Mouse (Mus musculus) granulocyte monocyte progenitor cell, adult 5-6 weeks (primary cell): Measurements from ENCODE around the gene Bak1. TPM values are rescaled to one million over a fixed set of nuclear protein-coding genes. Genes with fewer than 3 reads are reported as not detected.

Source experiments
- ATAC-seq: replicated peaks from 2 replicates; pipeline ENCODE4 v1.8.0; 2016; ENCODE audit warnings: mild to moderate bottlenecking, moderate TSS enrichment, inconsistent platforms; ENCODE audit not compliant: poor library complexity, severe bottlenecking
- total RNA-seq, 2 experiments: library from RNA; stranded (forward) in 1 of 2; stranded (reverse) in 1 of 2; fragments of 200-712, 200-1000 nt in 1 of 2; fragments of >200 nt in 1 of 2; fragmentation: Nextera tagmentation in 1 of 2; gene quantifications; 2 replicates each; pipeline ENCODE4 v1.2.3; 2014 to 2017

Gene Bak1
- total RNA-seq (2014; fragmentation: Nextera tagmentation): 137 and 143 TPM in 2 replicates
- 55.9 and 59.2 TPM in 2 replicates for total RNA-seq (2017)

DNA sequence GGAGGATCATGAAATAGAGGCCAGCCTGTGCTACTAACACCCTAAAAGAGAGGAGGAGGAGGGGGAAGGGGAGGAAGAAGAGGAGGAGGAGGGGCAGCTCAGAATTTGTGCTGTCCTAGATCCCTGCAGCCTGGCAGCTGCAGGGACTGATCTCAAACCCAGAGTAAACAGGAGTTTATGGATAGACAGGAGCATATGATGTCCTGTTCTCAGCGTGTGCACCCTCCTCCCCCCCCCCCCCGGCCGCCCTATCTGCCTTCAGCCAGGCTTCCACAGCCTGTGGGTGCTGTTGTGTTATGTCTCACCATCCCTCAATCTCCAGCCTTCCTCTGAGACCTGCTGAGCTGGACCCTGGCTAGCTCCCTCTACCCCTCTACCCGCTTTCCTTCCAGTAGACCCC lies at the start of gene Bak1:
TSS of gene Bak1 (minus strand) at position 101 of the 400 bp plus-strand sequence.
- no peak for ATAC-seq

GRCm38 (mm10) chr17:27078499-27078898 lies 49.7 kb upstream of the Bak1 start:
- ATAC-seq: no peak

- no peak for ATAC-seq
These were observed 49.1 kb upstream of the Bak1 start for GRCm38 (mm10) chr17:27077920-27078319.

GRCm38 (mm10) chr17:27077133-27077532 lies 48.3 kb upstream of the Bak1 start:
- ATAC-seq: no peak

GRCm38 (mm10) chr17:27074849-27075745 lies 46.3 kb upstream of the Bak1 start:
- ATAC-seq: no peak

GRCm38 (mm10) chr17:27074236-27074635 lies 45.4 kb upstream of the Bak1 start:
- ATAC-seq: peak; percentile 75

DNA sequence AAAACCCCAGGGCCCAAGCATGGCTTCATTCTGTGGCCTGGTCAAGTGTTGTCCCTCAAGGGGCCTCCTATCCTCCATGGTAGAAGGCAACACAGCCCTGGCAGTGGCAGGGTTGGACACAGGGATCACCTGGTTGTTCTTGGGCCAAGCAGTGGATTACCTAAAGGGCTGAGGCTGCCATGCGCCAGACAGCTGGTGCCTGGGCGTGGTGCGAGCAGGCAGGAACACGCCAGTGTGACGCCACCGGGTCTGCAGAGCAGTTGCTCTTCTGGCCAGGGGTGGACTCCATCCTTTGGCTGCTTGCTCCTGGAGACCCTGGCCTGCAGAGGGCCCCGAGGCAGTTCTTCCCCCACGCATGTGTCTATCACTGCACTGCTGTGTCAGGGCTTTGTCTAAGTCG lies 45.0 kb upstream of the Bak1 start:
- ATAC-seq: no peak

DNA sequence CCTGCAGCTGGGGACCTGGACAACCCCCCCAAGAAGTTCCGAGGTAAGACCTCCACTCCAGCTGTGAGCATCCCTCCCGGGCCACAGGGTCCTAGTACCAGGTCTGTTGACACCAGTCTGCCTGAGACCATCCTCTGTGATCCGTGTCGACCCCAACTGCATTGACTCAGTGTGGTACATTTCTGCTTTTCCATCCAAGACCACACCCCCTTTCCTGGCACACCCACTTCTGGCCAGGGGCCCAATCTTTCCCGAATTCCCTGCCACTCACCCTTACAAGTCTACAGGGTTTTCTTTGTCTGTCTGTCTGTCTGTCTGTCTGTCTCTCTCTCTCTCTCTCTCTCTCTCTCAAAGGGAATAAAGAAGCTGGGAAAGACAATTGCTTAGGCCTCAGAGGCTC lies 44.3 kb upstream of the Bak1 start:
- ATAC-seq: no peak

DNA sequence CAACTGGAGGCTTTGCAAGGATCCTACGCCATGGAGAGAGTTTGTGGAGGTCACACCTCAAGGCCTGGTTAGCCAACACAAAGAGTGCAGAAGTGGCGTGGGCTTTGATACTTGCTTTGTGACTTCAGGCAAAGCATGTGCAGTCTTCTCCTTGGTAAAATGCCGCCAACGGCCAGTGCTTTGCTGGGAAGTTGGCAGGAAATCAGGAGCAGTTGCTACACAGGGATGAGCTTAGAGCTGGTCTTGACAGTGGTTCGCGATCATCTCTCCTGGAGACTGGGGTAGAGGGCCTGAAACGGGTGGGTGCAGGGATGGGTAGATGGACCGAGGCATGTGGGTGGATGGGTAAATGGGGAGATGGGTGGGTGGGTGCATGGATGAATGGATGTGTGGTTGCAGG lies 43.6 kb upstream of the Bak1 start:
- ATAC-seq: no peak

DNA sequence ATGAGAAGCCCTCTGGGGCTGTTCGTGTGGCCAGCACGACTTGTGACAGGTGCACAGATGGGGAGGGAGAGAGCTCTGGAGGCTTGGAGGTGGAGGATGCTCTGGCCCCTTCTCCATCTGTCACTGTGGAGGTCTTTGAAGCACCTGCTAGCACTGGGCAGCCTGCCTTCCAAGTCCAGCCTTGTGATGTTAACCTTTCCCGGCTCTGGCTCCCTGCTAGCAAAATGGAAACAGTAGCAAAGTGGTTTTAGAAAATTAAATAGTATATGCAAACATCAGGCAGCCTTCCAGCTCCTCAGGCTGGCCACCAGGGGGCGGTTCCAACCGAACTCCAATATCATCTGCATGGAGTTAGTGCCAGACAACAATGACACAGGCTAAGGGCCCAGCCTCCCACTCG lies 42.8 kb upstream of the Bak1 start:
- no peak; the same call in 1 of the 2 replicates for ATAC-seq

GRCm38 (mm10) chr17:27070913-27071312 lies 42.1 kb upstream of the Bak1 start:
- ATAC-seq: no peak

- ATAC-seq: no peak
These were observed 40.3 kb upstream of the Bak1 start for GRCm38 (mm10) chr17:27069071-27069470.

GRCm38 (mm10) chr17:27066065-27066464 lies 37.3 kb upstream of the Bak1 start:
- ATAC-seq: no peak

- ATAC-seq: no peak
These were observed 35.4 kb upstream of the Bak1 start for GRCm38 (mm10) chr17:27064195-27064594.

DNA sequence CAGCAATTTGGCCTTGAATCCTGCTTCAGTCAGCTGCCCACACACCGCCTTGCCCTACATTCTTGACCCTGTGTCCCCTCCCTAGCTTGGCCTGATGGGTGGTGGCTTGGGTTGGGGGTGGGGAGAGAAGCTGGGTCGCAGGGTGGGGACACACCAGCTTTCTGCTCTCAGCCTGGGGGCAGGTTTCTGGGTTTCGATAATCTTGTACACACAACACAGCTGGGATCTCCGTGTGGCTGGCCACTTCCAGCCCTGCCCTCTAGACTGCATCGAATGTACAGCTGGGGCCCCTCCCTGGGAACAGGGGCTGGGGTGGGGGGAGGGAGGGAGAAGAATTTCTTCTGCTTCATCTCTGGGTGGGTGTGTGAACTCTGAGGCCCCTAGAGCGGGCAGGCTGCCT lies 34.9 kb upstream of the Bak1 start:
- no peak for ATAC-seq

DNA sequence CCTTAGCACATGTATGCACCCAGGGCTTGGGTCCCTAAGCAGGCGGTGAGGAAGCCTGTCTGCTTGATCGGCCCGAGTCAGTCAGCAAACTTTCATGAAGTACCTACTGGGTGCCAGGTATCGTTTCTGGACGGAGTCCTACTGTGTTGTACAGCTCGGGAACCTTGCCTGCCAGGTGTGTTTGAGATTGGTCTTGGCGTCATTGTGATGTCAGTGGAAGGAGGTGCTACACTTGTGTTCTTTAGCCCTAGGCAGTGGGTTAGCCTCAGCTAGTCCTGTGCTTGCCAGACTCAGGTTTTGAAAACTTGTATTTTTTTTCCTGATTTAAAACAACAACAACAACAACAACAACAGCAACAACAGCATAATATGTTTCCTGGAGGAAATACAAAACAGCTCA lies 33.9 kb upstream of the Bak1 start:
- ATAC-seq: no peak

DNA sequence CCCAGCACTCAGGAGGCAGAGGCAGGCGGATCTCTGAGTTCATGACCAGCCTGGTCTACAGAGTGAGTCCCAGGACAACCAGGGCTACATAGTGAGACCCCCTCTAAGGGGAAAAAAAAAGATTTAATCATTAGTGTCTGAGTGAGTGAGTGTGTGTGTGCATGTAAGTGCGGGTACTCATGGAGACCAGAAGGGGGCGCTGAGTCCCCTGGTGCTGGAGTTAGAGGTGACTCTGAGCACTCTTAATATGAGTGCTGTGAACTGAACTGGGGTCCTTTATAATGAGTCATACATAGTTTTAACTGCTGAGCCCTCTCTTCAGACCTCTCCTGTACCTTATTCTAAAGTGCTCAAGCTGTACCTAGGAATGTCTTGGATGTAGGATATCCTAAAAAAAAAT lies 32.9 kb upstream of the Bak1 start:
- no peak for ATAC-seq

- ATAC-seq: no peak
These were observed 31.9 kb upstream of the Bak1 start for GRCm38 (mm10) chr17:27060698-27061097.

GRCm38 (mm10) chr17:27057517-27058055 lies 28.8 kb upstream of the Bak1 start:
- ATAC-seq: no peak

DNA sequence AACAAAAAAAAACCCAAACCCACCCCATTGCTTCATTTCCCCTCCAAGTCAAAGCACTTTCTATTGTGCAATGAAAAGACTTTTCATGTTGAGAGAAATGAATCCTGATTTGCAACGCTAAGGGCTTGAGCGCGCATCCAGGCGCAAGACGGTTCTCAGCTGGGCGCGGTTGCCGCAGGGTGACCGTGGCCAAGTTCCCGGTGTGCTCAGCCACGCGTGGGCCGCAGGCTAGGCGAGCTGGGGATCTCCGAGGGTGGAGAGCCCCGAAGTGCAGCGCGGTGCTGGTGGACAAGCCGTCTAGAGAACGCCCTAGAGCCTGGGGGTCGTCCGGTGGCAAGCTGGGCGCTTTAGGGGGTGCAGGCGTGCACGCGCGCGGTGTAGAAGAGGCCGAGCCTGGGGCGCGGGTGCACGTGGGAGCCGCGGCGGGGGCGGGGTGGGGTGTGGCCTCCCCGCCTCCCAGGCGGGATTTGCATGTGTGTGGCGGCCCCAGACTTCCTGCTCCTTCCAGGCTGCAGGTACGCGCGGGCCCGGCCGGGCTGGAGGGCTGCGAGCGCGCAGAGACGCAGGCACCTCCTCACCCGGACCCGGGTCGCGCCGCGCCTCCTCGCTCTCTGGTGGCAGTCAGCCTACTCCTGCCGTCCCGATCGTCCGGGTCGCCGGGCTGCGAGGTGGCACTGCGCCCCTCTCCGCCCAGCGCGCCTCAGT lies 28.2 kb upstream of the Bak1 start, which contains the start of gene Itpr3:
TSS of gene Itpr3 (plus strand) at position 493 of the 705 bp plus-strand sequence.
- ATAC-seq: peak; percentile 57

- peak; percentile 74 for ATAC-seq
These were observed 27.4 kb upstream of the Bak1 start for GRCm38 (mm10) chr17:27056170-27056569.
